Mouse (Mus musculus) retina, embryonic 14.5 days (tissue): ENCODE data around the gene Psmc5.
"Not testable (repeated sequence)": the region's sequence is repeated elsewhere in the genome, so short reads cannot be mapped to it uniquely, and the experiment has no call there.

ENCODE experiments used
- DNase-seq: peaks from one replicate; pipeline ENCODE4 v3.0.0-alpha.2; 2015; ENCODE audit warnings: low spot score

Psmc5 gene

GRCm38 (mm10) chr11:106255685-106256451 is at the start of gene Psmc5, which contains the start of gene Ftsj3:
TSS of gene Psmc5 (plus strand) at chr11:106256154.
TSS of gene Ftsj3 (minus strand) at chr11:106256079.
- DNase-seq: peak; percentile 98

DNA sequence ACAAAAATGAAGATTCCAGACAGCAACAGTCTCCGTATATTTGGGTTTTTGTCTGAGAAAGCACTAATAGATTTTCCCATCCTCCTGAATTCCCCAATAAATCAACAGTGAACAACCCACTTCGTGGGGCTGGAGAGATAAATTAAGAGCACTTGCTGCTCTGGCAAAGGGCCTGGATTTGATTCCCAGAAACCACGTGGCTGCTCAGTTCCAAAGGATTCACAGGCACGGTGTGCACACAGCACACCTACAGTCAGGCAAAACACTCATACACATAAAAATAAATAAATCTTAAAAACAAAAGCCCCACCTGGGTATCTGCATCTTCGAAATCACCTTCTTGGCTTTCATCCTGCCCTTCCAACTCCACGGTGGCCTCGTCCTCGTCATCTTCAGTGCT is 43.2 kb upstream of the Psmc5 start:
- no peak for DNase-seq

- DNase-seq: no peak
Measured at GRCm38 (mm10) chr11:106214856-106215255, 41.1 kb upstream of the Psmc5 start.

DNA sequence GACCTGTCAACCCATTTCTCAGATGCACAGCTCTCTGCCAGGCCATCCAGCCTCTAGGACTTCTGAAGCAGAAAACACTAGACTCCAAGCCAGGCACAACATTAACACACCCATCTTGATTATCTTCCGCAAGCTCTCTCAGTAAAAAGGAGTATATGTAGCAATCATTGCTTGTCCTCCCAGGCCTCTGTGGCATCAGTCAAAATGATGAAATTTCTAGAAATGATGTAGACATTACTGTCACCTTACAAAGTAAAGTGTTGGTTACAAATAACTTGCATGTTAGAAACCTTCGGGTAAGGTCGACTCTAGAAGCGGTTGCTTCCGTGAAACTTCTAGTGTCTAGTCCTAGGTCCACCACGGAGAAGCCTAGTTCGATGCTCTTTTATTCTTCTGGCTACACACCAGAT is 40.5 kb upstream of the Psmc5 start:
- DNase-seq: no peak

- DNase-seq: peak; percentile 99
Measured at GRCm38 (mm10) chr11:106215927-106216729, 39.8 kb upstream of the Psmc5 start, which contains the start of gene Ccdc47. TSS of gene Ccdc47 (minus strand) at chr11:106216344.

DNA sequence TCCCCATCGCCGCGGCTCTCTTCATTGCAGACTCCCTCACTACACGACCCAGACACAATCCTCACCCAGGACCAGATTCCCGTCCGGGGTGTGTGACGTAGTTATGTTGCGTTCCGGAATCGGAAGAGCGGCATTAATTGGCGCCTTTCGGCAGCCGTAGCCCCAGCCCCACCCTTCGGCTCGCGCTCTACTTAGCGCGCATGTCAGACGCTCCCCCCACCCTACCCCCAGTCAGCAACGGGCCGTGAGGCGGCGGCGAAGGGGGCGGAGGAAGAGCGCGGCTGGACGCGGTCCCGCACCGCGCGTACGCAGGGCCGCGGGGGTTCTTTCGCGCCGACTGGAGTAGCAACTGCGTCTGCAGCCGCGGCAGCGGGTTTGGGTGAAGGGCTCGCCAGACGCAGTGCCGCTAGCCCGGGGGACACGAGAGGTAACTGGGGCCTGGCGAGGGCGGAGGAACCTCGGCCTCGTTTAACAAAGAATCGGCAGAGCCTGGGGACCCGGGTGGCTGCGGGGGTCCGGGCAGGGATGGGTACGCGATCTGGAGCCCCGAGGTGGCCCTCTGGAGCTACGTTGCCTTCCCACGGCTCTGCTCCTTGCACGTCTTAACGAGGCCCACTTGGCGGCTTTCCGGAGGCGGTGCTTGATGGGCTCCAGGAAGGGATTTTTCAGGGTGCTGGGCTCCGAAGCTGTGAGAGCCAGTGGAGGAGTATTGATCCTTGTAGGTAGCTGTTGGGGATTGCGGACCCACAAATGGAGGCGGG is 39.0 kb upstream of the Psmc5 start, which contains the start of gene Ddx42:
TSS of gene Ddx42 (plus strand) at position 197 of the 761 bp plus-strand sequence.
- DNase-seq: peak; percentile 98

DNA sequence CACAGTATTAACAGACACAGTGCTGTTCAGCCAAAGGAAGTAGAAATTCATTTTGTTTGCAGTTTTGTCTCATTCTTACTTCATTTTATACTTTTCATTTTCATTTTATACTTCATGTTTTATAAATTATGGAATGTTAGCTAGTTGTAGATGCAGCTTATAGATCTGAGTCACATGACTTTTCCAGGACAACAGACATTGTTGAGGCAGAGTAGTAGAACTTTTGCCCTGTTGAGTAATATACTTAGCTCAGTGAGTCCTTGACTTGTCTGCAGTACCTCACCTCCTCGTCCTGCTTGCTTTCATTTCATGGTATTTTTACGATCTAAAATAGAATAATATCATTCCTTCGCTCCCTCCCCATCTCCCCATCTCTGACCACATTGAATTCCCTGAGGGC is 35.4 kb upstream of the Psmc5 start:
- no peak for DNase-seq

- DNase-seq: not testable (repeated sequence)
Measured at GRCm38 (mm10) chr11:106233978-106234377, 22.0 kb upstream of the Psmc5 start.

- peak; percentile 24 for DNase-seq
Measured at GRCm38 (mm10) chr11:106246834-106247233, 9.1 kb upstream of the Psmc5 start.

GRCm38 (mm10) chr11:106249326-106249725 is 6.6 kb upstream of the Psmc5 start:
- DNase-seq: no peak

DNA sequence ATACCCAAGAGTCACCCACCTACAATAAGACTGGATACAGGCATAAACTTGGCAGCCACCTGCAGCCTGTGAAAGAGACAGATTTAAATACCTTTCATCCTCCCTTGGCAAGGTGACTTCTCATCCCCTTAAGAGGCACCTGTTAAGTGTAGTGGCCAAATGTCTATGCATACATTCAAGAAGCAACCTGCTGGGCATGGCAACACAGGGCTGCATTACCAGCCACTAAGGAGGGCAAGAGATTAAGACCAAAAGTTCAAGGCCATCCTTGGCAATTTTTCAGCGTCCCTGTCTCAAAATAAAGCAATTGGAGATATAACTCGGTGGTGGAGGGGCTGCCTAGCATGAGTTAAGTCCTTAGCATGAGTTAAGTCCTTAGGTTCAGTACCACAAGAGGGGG is 1.2 kb upstream of the Psmc5 start:
- no peak for DNase-seq

- DNase-seq: no peak
Measured at GRCm38 (mm10) chr11:106255174-106255573, 780 bp upstream of the Psmc5 start.

- DNase-seq: no peak
Measured at GRCm38 (mm10) chr11:106256775-106257174, 821 bp downstream of the Psmc5 start.

DNA sequence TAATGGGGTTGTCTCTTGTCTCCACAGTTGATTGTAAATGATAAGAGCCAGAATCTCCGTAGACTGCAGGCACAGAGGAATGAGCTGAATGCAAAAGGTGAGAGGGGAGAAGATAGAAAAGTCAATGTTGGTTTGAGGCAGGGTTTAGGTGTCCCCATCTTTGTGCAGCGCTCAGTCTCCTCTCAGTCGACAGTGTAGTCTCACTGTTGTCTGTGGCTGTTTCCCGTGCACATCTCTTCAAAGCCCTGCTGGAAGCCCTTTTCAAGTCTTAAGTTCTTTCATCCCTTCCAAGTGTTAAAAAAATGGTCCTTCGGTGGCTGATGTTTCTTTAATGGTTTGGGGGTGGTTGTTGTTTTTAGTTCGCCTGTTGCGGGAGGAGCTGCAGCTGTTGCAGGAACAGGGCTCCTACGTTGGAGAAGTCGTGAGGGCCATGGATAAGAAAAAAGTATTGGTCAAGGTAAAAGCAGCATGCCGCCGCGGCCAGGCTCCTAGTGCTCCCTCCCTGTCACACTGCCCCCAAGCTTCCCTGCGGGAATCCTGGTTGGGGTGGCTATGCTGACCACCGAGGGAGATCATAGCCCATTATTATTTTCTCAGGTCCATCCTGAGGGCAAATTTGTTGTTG is 5.0 kb downstream of the Psmc5 start:
- DNase-seq: no peak

GRCm38 (mm10) chr11:106263963-106264362 is 8.0 kb downstream of the Psmc5 start:
- no peak for DNase-seq

- no peak for DNase-seq
Measured at GRCm38 (mm10) chr11:106264988-106265387, 9.0 kb downstream of the Psmc5 start.

GRCm38 (mm10) chr11:106265570-106265969 is 9.6 kb downstream of the Psmc5 start:
- no peak for DNase-seq

- no peak for DNase-seq
Measured at GRCm38 (mm10) chr11:106266431-106266830, 10.5 kb downstream of the Psmc5 start.

DNA sequence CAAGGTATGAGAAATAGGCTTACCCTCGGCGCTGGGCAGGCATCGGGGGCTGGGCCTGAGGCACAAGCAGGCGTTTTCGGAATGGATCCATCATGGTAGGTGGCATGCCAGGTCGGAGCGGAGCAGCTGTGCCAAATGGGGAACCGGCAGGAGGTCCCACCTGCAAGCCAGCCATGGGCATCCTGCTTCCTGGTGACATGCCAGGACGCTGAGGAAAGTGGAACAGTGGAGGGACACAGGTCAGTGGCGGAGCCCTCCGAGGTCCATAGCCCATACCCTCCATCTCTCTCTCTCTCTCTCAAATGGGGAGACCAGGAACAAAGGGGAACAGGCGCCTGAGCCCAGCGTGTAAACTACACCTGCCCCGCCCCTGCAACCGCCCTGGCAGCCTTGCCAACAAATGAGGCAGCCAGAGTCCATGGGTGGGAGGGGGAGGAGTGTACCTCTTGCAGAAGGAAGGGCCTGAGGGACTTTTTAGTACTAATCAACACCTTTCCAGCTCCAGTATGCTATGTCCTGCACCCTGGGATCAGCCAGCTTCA is 11.4 kb downstream of the Psmc5 start:
- DNase-seq: no peak

GRCm38 (mm10) chr11:106267871-106268270 is 11.9 kb downstream of the Psmc5 start:
- no peak for DNase-seq

DNA sequence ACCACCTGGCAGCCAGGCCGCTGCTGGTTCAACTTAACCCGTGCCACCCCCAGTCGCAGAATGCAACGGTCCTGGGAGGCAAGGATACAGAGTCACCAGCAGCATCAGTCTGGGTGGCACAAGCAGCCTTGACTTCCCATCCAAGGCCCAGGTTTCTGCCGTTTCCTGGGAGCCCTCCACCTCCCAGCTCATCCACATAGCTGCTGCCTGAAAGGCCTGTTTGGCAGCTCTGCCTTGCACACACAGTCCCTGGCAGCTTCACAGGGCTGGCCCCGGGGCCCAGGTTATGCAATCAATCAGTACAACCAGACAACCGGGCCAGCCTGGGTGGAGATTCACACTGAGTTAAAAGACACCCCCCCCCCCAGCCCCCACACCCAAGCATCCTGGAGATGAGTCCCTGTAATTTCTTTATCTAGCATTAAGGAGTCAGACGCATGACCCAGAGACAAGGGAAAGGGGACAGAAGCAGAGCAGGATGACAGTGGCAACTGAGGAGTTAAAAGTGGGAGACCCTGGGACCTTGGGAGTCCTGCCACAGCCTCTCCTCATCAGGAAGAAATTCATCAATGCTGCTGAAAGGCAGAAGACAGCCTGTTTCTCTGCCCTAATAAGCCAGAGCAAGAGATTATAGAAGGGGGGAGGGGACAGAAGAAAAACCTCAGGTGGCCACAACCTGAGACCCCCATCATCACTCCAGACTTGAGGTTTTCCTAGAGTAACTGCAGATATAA is 12.5 kb downstream of the Psmc5 start:
- no peak for DNase-seq
